Mouse (Mus musculus) ZHBTc4 (cell line): ENCODE data around the gene Trpt1.

Experiments
- DNase-seq: peaks from one replicate; pipeline ENCODE4 v3.0.0-alpha.2; 2011; ENCODE audit warnings: low read depth, low spot score

Trpt1 gene

DNA sequence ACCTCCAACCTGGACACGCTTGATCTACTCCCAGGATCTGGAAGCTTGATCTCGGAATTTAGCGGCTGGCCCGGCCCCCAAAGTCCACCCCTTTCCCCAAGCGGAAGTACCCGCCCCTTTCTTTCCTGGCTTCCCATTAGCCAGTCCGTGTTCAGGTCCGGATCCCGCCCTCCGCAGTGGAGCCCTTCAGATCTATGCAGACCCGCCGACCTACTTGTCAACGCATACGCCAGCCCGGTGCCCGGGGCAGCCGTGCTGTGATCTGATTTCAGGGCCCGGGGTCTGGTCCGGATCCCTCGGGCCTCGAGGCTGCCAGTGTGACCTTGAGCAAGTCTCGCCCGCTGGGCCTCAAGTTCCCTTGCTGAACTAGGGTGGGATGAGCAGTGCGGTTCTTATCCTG lies at the start of gene Trpt1, which contains the start of gene Nudt22:
TSS of gene Trpt1 (plus strand) at position 126 of the 400 bp plus-strand sequence.
TSS of gene Nudt22 (minus strand) at position 112 of the 400 bp plus-strand sequence.
- DNase-seq, result peak; percentile 96

DNA sequence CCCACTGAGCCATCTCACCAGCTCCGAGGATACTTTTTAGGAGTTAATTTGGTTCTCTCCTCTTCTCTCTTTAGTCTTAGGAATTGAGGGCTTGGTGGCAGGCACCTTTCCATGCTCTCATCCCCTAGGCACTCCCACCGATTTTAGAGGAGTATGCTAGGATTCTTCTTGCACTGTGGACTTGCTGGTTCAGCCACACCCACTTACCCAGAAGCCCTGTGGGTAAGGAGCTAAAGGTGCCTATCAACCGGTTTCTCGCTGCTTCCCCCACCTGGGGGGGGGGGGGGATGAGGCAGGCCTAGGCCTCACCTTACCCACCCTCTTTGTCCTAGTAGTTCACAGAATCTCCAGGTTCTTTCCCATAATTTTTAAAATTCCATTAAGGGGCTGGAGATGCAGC lies 48.2 kb upstream of the Trpt1 start:
- peak; percentile 58 for DNase-seq

DNA sequence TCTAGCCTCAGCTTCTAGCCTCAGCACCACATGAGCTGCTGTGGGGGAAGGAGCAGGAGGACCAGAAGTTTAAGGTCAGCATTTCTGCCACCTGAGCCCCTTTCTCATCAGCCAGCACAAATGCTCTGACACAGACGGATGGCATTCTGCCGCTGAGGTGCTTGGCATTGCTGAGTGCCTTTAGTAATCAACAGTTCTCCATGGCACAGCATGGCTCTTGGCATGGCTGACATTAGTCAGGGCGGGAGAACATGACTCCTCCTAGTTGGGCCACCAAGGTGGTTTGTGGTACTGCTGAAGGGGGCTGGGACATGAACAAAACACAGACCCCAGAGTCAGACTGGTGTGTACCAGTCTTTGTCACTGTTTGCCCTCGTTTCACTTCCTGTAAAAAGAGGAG lies 47.7 kb upstream of the Trpt1 start:
- DNase-seq, result no peak

DNA sequence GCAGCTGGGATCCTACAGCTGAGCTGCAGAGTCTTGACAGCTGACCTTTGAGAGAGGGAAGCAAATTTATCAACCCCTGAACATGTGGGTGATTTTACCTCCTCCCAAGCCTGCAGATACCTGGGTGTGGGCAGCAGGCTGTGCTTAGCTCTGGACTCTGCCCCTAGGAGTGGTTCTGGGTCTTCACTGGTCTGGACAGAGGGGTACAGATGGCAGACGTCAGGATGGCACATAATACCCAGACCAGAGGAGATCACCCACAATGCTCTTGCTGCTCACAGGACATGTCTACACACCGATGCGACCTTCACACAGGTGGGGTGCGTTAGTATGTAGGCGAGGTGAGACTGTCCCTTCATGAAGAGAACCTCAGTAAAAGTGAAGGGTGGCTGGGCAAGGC lies 46.4 kb upstream of the Trpt1 start:
- no peak for DNase-seq

DNA sequence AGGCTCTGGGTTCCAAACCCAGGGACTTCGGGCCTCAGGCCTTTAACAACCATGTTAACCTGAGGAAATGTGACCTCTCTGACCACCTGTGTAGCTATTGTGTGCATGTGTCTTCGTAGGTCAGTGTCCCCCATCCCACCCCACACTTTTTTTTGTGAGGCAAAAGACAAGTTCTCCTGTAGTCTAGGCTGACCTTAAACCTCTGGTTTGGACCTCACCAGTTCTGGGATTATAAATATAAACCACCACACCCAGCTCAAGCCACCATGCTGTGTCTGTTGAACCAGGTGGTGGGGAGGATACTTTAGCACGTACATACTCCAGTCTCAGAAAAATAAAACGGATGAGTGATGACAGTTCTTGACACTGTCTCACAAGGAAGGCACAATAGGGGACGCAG lies 46.0 kb upstream of the Trpt1 start:
- DNase-seq, result no peak

DNA sequence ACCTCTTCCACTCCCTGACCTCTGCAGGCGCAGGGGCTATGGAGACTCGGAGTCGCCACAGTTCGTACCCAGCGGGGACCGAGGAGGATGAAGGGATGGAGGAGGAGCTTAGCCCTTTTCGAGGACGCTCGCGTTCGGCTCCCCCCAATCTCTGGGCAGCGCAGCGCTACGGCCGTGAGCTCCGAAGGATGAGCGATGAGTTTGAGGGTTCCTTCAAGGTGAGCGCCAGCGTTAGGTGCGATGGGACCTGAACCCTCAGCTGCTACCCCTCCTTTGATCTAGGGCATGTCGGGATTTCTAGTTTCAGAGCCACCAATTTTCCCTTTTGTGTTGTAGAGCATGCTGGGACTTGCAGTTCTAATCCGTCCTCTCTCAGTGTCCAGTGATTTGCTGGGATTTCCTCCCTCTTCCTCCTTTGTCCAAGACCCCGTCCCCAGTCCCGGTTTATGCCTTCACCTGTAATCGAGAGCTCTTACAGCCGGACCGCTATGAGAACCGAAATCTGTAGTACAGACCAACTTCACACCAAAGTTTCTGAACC lies 45.2 kb upstream of the Trpt1 start:
- DNase-seq, result peak; percentile 60

DNA sequence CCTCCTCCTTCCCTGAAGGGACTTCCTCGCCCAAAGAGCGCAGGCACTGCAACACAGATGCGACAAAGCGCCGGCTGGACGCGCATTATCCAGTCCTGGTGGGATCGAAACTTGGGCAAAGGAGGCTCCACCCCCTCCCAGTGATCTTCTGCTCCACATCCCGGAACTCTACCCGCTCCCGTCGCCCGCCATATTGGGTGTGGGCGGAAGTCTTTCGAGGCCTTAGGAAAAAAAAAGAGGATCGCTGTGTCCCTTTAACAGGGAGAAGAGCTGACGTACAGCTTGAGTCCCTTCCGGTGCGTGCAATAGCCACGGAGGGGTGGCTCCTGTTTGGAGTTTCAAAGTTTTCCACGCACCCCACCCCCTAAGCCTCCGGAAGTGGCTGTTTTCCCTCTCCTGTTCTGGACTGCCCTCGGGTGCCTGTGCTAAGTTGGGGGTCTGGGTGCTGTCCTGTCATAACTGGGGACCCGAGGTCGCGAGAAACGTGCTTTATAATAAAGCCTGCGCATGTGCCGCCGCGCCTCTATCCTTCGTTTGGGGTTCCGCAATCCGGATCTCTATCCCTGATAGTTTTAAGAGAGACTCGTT lies 44.5 kb upstream of the Trpt1 start:
- DNase-seq, result peak; percentile 94

DNA sequence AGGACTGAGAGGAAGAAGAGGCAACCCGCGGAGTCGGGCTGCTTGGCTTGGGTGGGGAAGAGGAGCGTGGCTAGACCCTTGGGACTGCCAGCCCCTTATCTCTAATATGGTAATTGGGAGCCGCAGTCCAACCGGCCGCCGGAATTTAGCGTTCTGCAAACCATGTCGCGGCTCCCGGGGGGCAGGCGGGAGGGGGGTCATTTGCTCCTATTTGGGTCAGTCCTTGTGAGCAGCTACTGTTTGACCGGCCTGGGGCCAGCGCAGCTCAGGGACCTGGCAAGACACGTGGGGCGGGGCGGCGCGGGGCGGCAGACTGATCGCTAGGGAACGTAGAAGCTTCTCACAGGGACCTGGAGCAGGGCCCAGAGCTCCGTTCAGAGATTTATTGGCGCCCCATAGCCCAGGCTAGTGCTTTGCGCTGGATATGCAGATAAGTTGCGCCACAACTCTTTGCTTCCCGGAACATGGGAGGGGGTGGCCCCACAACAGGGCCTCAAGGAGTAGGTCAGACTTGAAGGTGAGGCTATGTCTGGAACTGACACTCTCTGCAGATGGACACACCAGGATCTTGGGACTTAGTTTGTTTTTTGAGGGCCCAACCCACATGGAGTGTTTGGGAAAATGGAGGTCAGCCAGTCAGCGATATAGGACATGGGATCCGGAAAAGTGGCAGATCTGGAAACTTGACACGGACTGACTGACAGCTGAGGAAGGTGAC lies 43.8 kb upstream of the Trpt1 start:
- DNase-seq, result peak; percentile 54

DNA sequence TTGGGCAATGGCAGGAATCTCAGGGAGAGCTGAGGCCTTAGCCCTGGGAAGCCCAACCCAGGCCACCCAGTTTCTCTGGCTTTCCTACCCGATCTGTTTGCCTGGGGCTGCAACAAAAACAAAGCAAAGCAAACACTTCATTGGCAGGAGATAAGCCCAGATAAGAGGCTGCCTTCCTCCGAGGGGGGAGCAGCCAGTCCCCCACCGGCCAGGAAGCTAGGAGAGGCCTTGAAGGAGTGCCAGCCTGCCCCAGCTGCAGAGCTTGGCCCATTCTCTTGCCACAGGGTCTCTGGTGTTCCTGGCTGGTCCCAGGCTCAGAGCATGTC lies 43.3 kb upstream of the Trpt1 start:
- no peak for DNase-seq

DNA sequence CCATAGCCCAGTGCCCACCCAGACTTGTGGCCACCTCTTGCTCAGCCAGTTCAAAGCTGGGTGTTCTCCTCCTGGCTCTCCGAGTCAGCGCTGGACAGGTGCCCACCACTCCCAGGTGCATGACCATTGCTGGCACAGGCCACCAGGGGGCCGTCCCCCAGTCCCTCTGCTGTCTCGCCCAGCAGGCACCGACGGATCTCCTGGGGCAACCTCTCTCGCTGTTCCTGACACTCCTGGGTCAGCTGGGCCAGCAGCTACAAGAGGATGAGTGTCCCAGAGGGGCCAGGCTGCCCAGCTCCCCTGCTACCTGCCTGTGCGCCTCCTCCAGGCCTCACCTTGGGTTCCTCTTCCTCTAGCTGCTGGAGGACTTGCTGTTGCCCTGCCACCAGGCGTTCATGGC lies 41.9 kb upstream of the Trpt1 start:
- DNase-seq, result peak; percentile 29

DNA sequence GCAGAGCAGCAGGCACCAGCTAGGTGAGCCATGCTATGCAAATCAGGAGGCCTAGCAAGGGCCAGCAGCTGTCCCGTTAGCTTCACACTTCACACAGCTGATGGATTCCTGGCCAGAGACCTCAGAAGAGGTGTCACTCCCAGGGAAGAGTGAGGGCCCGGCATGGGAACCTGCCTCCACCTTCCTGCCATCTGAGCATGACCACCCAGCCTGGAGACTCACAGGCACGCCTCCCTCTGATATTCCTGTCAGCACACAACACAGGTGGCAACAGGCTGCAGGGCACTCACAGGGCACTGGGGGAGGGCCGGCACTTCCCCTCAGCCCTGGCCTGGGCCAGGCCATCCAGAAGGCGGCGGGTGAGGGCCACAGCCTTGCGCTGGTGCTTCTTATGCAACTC lies 40.5 kb upstream of the Trpt1 start:
- DNase-seq, result no peak

DNA sequence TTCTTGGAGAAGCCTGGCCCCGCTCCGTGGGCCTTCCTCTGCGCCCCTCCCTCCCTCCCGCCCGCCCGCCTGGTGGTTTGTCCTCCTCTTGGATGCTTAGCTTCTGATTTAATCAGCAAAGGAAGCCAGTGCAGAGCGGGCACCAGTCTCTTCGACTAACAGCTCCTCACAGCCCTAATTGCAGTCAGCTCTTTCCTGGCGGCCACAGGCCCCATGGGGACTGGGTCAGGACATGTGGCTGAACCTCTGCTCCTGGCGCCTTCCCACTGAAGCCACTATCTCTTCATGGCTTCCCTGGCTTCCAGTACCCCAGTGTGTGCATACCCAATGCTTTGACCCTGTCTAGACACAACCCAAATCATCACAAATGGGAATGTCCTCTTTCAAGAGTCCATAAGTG lies 39.5 kb upstream of the Trpt1 start:
- no peak for DNase-seq

DNA sequence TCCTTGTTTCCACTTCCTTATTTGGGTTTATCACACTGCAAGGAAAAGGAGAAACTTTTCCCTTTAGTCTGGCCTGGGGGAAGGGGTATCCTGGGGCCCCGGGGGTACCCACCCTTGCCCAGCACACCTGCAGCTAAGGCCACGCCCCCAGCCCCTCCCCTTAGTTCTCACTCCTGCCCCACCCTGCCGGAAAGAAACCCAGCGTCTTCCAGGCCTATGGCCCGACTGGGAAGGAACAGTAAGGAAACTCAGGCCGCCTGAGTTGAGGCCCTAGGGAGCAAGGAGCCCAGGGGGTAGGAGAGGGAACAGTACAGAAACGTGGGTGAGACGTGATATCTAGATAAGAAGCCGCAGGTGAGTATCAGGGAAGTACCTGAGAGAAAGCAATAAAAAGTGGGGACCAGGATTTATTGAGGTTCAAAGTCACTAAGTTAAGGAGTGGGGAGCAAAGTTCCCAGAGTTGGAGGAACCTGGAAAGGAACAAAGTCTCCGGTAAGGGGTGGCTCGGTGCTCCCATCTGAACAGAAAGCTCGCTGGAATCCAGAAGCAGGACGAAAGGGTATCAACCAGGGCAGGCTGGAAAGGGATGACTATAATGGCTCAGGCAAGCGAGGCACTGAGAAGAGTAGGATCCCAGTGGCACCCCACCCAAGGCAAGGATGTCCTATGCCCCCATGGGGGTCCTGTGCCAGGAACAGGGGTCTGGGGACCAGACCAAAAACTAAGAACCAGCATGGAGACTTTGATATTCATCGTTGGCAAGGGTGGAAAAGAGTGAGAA lies 27.2 kb upstream of the Trpt1 start:
- peak; percentile 53 for DNase-seq

DNA sequence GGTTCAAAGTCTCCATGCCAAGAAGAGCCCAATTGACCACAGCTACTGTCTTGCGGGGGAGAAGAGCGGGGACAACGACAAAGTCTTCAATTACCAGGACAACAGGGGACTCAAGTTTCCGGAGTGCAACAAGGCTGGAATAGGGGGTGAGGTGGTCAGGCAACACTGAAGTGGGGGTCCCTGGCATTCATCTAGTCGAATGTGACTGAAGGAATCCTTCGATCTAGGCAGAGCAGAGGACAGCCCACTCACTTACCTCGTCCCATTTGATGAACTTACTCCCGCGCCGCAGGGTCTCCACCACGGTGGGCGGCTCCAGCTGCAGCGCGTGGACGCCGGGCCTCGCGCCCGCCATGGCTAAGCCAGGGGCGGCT lies 26.7 kb upstream of the Trpt1 start:
- DNase-seq, result no peak

DNA sequence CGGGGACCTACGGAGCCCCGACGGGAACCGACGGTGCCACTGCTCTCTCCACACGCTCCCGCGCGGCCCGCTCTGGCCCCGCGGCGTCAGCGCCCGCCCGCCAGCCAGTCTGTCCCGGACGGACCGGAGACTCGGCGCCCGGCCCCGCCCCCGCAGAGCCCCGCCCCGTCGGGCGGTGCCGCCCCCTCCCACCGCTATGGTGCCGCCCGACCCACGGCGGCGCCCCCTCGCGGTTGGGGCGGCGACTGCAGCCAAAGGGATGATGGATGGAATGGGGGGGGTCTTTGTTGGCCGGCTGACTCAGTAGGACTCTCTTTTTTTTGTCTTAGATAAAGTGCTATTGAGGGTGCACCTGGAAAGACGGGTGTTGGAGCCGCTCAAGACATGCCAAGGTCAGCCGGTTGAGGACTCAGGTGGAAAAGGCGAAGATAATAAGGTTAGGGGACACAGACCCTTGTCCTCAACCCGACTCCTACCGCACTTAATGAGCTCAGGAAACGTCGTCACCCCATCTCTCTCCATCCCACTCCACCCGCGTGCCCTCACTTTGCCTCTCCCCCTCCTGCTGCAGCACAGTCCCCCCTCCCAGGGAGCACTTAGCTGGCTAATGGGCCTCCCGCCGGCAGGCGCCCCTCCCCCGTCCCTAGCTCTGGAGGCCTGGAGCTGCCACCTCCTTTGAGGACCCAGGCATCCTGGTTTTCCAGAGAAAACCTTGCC lies 26.1 kb upstream of the Trpt1 start:
- DNase-seq, result peak; percentile 82

DNA sequence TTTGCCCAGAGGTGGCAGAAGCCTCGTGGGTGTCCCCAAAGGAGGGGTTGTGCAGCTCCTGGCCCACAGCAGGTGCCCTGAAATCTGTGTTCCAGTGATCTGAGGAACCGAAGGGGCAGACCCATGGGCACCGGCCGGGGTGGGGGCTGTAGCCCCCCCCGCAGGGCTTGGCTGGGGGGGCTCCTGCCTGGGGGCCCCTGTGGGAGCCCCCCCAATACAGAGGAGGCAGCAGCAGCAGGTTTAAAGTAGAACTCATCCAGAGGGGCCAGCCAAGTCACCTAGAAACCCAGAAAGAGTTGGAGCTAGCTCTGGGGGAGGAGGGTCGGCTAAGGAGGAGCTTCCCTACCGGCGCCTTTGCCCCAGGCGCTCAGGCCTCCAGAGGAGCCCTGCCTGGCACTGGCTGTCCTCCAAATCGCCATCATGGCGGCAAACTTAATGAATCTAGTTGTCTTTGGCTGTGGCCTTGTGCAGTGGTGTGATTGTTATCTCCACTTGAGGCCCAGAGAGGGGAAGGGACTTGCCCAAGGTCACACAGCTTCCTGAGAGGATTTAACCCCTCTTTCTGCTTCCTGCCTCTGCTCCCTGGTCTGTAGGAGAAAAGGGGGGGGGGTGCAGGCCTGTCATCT lies 25.4 kb upstream of the Trpt1 start:
- DNase-seq, result peak; percentile 64

DNA sequence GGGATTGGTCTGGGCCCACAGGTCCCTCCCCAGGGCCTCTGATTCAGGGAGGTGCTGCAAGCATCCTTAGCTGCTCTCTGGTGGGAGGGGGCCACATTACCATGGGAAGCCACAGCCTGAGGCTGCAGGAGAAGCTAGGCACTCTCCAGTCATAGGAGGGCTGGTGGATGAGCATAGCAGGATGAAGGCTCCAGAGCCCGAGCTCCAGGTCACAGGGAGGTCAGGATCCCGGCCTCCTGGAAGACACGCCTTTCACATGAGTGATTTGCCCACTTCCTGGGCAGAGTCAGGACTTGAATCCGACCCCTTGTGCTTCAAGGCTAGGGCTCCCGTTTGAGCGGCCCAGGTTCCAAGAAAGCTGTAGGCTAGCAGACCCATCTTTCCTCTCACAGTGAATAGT lies 24.3 kb upstream of the Trpt1 start:
- peak; percentile 56 for DNase-seq

DNA sequence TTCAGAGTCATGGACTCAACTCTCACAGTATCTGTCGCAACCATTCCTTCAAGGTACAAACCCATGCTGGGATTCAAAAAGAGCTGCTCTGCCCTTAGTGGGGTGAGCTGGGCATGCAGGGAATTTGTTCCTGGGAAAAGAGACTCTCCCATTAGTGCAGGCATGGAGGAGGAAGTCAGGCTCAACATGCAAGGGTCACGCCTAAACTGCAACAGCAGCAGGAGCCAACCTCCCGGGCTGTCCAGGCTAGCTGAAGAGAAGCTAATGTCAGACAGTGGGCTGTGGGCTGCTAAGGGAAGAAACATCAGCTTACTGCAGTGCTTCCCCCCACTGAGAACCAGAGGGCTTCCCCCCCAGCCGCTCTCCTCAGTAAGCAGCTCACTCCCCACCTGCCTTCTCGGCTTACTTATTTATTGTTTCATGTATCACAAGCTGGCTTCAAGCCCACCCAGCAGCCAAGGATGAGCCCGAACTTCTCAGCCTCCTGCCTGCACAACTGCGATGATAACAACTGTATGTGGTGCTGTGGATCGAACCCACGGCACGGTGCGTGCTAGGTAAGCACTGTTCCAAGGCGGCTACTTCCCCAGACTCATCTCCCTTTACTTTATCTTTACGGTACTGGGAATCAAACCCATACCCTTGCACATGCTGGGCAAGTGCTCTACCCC lies 23.5 kb upstream of the Trpt1 start:
- DNase-seq, result no peak

DNA sequence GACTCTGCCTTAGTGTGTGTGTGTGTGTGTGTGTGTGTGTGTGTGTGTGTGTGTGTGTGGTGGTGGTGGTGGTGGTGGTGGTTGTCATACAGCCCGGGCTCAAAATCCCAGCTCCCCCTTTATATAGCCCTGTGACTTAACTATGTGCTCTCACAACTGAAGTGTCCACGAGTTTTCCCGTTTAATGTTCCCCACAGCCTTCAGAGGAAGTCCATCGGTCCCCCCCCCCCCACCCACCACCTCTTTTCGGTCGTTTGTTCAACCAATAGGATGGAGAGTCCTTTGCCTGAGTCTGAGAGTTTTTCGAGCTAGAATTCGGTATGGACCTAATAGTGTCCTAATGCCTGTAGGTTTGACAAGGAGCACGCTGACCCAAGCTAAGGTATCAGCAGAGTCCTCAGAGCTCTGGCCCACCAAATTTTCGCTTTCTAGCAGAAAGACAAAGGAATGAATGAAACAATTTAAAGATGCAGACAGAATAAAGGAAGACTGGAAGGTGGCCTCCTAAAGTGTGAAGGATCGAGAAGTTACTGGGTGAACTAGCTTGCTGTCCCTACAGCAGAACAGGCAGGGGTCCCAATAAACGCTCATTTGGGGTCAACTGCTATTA lies 22.2 kb upstream of the Trpt1 start:
- no peak for DNase-seq
